Mouse (Mus musculus) midbrain, embryonic 12.5 days (tissue): Measurements from ENCODE around the gene Dmd. TPM values are rescaled to one million over a fixed set of nuclear protein-coding genes. Genes with fewer than 3 reads are reported as not detected.
A peak's percentile ranks its signal among the peaks of the same experiment; 100 is the strongest.

Source experiments
- ATAC-seq: fragments of 200-750 bp; cut with Nextera tagmentation; 2 replicates; pipeline ENCODE4 v1.8.0; 2017; ENCODE audit warnings: low read depth, moderate TSS enrichment, moderate library complexity; ENCODE audit not compliant: low FRiP score
- H3K27ac ChIP-seq: fragments of 300-500 bp; sonication (generic); replicated peaks from 2 replicates; pipeline ENCODE4 v1.5.1; 2016; ENCODE audit warnings: mild to moderate bottlenecking
- H3K27me3 ChIP-seq: fragments of 300-500 bp; sonication (generic); 2 replicates; pipeline ENCODE4 v1.6.1; 2016; ENCODE audit warnings: mild to moderate bottlenecking
- H3K36me3 ChIP-seq: fragments of 300-500 bp; sonication (generic); 2 replicates; pipeline ENCODE4 v1.6.1; 2016
- H3K4me1 ChIP-seq: fragments of 300-500 bp; sonication (generic); 2 replicates; pipeline ENCODE4 v1.6.1; 2016
- H3K4me2 ChIP-seq: fragments of 300-500 bp; sonication (generic); replicated peaks from 2 replicates; pipeline ENCODE4 v1.6.1; 2016; ENCODE audit warnings: mild to moderate bottlenecking, moderate library complexity
- H3K4me3 ChIP-seq: fragments of 300-500 bp; sonication (generic); 2 replicates; pipeline ENCODE4 v1.5.1; 2016; ENCODE audit warnings: mild to moderate bottlenecking
- H3K9ac ChIP-seq: fragments of 300-500 bp; sonication (generic); replicated peaks from 2 replicates; pipeline ENCODE4 v1.6.1; 2016; ENCODE audit warnings: mild to moderate bottlenecking, moderate library complexity
- H3K9me3 ChIP-seq: fragments of 300-500 bp; sonication (generic); 2 replicates; pipeline ENCODE4 v1.6.1; 2016; ENCODE audit warnings: mild to moderate bottlenecking
- WGBS: fragments of 180-500 bp; shearing (Covaris S2); methylation state at CpG from one replicate; pipeline ENCODE4 v1.1.7; 2016; 5-methylcytosine and 5-hydroxymethylcytosine counted together
- polyA plus RNA-seq: library from polyadenylated mRNA; unstranded; fragments of >200 nt; fragmentation: Nextera tagmentation; extraction: Ambion mirVana; gene quantifications from 2 replicates; pipeline ENCODE4 v1.2.1, GENCODE M21; 2016

Gene Dmd
- 14.7 and 16.0 TPM in 2 replicates for polyA plus RNA-seq

GRCm38 (mm10) chrX:82948630-82949029, at the start of gene Dmd:
TSS of gene Dmd (plus strand) at chrX:82948870.
- WGBS, result 67% methylated on average over 3 of the region's 3 CpGs
- H3K27ac ChIP-seq, result no peak within 1 kb of the TSS

DNA sequence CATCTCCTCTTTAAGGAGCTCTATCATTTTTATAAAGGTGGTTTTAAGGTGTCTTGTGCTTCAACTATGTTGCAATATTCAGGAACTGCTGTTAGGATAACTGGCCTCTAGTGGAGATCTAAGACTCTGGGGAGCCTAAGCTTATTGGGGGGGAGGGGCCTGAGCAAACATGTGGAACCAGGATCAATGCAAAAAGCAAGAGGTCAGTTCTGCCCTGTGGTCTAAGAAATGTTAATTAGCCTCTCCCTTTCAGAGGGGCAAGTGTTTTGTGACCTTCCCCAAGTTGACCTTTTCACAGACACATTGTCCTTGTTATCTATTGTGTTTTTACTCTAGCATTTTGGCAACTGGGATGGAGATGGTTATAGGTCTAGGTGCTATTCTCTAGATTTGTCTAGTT, 47.2 kb upstream of the Dmd start:
- H3K4me3 ChIP-seq, result no peak overlapping the region
- no peaks in the 10 kb centered on the region for H3K4me1 ChIP-seq
- H3K27ac ChIP-seq, result no peak overlapping the region
- H3K27me3 ChIP-seq, result no peaks in the 10 kb centered on the region
- no peaks in the 10 kb centered on the region for H3K36me3 ChIP-seq
- no peak overlapping the region for H3K4me2 ChIP-seq
- no peak for ATAC-seq
- no peaks in the 10 kb centered on the region for H3K9me3 ChIP-seq
- H3K9ac ChIP-seq, result no peak overlapping the region

More at GRCm38 (mm10) chrX:82948630-82949029, at the start of gene Dmd:
- no peak within 1 kb of the TSS for H3K4me3 ChIP-seq
- H3K9me3 ChIP-seq, result no peaks in the 10 kb centered on the region
- no peaks in the 10 kb centered on the region for H3K27me3 ChIP-seq
- H3K36me3 ChIP-seq, result no peaks in the 10 kb centered on the region
- no peak for ATAC-seq
- H3K4me1 ChIP-seq, result no peaks in the 10 kb centered on the region
- H3K4me2 ChIP-seq, result no peak within 1 kb of the TSS
- H3K9ac ChIP-seq, result no peak within 1 kb of the TSS

GRCm38 (mm10) chrX:82987683-82988082, 39.0 kb downstream of the Dmd start:
- Histone ChIP-seq H3K4me2 (no peak overlapping the region), H3K27ac (no peak overlapping the region), H3K27me3 (no peaks in the 10 kb centered on the region), H3K4me1 (no peaks in the 10 kb centered on the region), H3K9ac (no peak overlapping the region), H3K9me3 (no peaks in the 10 kb centered on the region), H3K36me3 (no peaks in the 10 kb centered on the region), H3K4me3 (no peak overlapping the region)
- no peak for ATAC-seq
- WGBS, result 86% methylated on average over 1 of the region's 1 CpGs

DNA sequence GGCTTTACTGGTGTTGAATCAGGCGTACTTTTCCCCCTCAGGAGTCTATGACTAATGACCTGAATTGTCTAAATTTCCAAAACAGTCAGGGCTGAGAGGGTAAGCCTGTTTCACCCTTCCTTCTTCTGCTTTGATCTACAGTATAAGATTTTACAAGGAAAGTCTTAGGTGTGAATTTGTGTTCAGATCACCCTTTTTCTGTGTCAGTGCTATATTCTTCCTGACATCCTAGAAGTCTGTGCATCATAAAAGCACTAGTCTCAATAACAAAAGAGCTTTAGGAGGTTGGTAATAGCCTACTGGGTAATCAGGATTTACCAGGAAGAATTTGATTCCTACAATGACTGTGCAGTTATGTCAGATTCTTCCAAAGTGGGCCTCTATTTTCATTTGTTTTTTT, 101.5 kb downstream of the Dmd start:
- Histone ChIP-seq H3K4me1 (no peaks in the 10 kb centered on the region), H3K9me3 (no peaks in the 10 kb centered on the region), H3K27ac (no peak overlapping the region), H3K4me3 (no peak overlapping the region), H3K27me3 (no peaks in the 10 kb centered on the region), H3K9ac (no peak overlapping the region), H3K36me3 (no peaks in the 10 kb centered on the region), H3K4me2 (no peak overlapping the region)
- WGBS, result 41% methylated on average over 1 of the region's 1 CpGs
- ATAC-seq, result no peak

DNA sequence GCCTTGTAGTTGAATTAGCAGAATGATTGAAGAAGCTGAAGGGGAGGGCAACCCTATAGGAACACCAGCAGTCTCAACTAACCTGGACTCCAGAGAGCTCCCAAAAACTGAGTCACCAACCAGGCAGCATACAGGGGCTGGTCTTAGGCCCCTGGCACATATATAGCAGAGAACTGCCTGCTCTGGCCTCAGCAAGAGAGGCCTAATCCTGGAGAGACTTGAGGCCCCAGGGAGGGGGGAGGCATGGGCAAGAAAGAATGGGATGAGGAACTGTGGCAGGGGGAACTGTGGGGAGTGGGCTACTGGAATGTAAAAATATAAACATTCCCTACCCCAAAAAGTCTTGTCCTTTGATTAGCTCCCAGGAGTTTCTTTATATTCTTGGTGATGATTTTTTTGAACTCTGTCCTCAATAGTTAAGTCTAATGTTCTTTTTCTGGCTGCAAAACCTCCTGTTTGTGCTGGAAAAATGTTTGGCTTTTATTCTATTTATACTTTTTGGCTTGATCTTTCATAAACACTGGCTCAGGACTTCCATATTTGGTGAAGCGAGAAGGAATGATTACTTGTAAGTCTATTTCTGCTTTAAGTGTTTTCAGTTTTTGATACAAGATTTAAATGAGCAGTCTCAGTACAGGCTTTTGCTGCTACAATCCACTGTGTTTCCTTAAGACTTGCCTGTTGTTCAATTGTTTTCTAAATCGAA, 167.7 kb downstream of the Dmd start:
- no peak overlapping the region for H3K4me3 ChIP-seq
- 68% methylated on average over 2 of the region's 2 CpGs for WGBS
- H3K27ac ChIP-seq, result no peak overlapping the region
- ATAC-seq, result no peak
- no peaks in the 10 kb centered on the region for H3K27me3 ChIP-seq
- no peaks in the 10 kb centered on the region for H3K9me3 ChIP-seq
- H3K9ac ChIP-seq, result no peak overlapping the region
- no peaks in the 10 kb centered on the region for H3K4me1 ChIP-seq
- H3K36me3 ChIP-seq, result no peaks in the 10 kb centered on the region
- H3K4me2 ChIP-seq, result no peak overlapping the region

DNA sequence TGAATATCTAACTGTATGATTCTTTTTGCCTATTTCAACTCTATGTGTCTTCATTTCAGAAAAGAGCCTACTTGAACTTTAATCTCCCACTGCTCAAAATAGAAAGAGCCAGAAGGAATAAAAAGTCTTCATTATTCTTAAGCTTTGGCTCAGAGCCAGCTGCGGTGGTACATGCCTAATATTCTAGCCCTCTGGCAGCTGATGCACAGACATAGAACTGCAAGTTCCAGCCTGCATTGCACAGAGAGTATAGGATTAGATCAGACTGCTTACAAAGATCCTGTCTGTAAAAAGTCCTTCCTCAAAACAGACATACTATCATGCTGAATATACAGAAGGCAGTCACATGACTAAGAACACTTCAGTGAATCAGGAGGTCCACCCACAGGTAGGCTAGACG, 168.5 kb downstream of the Dmd start:
- Histone ChIP-seq H3K27me3 (no peaks in the 10 kb centered on the region), H3K4me1 (no peaks in the 10 kb centered on the region), H3K4me3 (no peak overlapping the region), H3K4me2 (no peak overlapping the region), H3K9ac (no peak overlapping the region), H3K9me3 (no peaks in the 10 kb centered on the region), H3K27ac (no peak overlapping the region), H3K36me3 (no peaks in the 10 kb centered on the region)
- ATAC-seq, result peak; percentile 23; the same call in 1 of the 2 replicates
- 69% methylated on average over 2 of the region's 2 CpGs for WGBS

DNA sequence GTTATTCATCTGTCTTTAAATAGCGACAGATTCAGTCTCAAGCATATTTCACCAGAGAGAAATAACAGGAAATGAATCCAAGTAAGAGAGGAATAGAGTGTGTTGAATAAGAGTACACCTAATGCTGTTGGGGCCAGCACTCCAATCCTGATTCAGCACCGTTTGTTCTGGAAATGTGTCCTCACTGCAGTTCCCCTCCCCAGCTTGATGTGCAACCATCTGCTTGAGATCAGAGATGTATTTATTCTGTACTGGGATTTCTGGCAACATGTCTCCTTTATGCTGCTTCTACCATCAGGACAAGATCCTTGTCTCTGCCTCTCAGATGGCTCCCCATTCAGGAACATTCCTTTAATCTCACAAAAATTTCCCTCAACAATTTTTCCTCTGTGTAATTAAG, 271.9 kb downstream of the Dmd start:
- Histone ChIP-seq H3K36me3 (no peaks in the 10 kb centered on the region), H3K4me1 (no peaks in the 10 kb centered on the region), H3K9me3 (no peaks in the 10 kb centered on the region), H3K27ac (no peak overlapping the region), H3K9ac (no peak overlapping the region), H3K4me2 (no peak overlapping the region), H3K27me3 (no peaks in the 10 kb centered on the region), H3K4me3 (no peak overlapping the region)
- WGBS, result 75% methylated on average over 2 of the region's 2 CpGs
- no peak for ATAC-seq

DNA sequence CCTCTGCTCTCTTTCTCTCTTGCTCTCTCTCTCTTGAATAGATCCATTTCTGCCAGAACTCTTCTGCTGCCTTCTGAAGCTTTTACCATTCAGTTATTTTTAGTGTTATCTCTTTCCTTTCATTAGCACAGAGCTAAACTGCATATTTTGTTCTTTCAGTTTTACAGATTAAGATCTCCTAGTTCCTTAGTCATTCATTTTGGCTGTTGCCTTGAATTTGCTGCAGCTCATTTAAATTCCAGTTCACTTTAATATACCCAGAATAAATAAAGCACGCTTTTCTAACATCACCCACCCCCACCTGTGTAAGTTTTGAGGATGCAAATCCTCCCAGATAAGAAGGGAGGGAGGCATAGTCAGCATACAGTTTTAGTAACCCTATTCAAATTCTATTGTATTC, 272.4 kb downstream of the Dmd start:
- H3K9me3 ChIP-seq, result no peaks in the 10 kb centered on the region
- no peak overlapping the region for H3K9ac ChIP-seq
- H3K27me3 ChIP-seq, result no peaks in the 10 kb centered on the region
- no peak overlapping the region for H3K27ac ChIP-seq
- no peaks in the 10 kb centered on the region for H3K36me3 ChIP-seq
- ATAC-seq, result no peak
- H3K4me2 ChIP-seq, result no peak overlapping the region
- H3K4me3 ChIP-seq, result no peak overlapping the region
- 39% methylated on average over 1 of the region's 1 CpGs for WGBS
- H3K4me1 ChIP-seq, result no peaks in the 10 kb centered on the region

- Histone ChIP-seq H3K9me3 (no peaks in the 10 kb centered on the region), H3K4me3 (no peak within 1 kb of the TSS), H3K36me3 (no peaks in the 10 kb centered on the region), H3K4me1 (no peaks in the 10 kb centered on the region), H3K9ac (no peak within 1 kb of the TSS), H3K4me2 (no peak within 1 kb of the TSS), H3K27ac (no peak within 1 kb of the TSS), H3K27me3 (no peaks in the 10 kb centered on the region)
- no peak for ATAC-seq
- WGBS, result 91% methylated on average over 15 of the region's 15 CpGs
These were observed 538.9 kb downstream of the Dmd start, which contains the start of gene Tsga8 for GRCm38 (mm10) chrX:83487598-83487997. TSS of gene Tsga8 (minus strand) at chrX:83487924.

DNA sequence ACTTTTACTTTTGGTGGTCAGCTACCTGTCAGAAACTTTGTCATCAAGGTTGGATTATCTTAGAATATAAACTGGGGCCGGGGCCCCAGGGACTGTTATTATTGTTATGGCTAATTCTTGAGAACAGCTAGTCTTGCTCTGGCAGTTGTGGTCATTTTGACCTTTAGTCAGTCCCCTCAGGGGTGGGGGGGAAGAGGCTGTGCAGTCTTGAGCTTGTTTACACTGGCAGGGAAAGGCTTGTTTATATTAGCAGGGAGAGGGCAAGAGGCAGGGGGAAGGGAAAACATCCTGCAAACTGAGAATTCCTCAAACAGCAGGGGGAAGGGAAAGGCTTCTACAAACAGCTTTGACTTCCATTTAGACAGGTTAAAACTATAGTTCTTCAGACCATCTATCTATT, 726.3 kb downstream of the Dmd start:
- ATAC-seq, result no peak
- Histone ChIP-seq H3K9ac (no peak overlapping the region), H3K4me1 (no peaks in the 10 kb centered on the region), H3K27me3 (no peaks in the 10 kb centered on the region), H3K4me3 (no peak overlapping the region), H3K4me2 (no peak overlapping the region), H3K36me3 (no peaks in the 10 kb centered on the region), H3K9me3 (no peaks in the 10 kb centered on the region), H3K27ac (no peak overlapping the region)
- 74% methylated on average over 1 of the region's 1 CpGs for WGBS

- no peak for ATAC-seq
- H3K9me3 ChIP-seq, result no peaks in the 10 kb centered on the region
- no peaks in the 10 kb centered on the region for H3K4me1 ChIP-seq
- H3K9ac ChIP-seq, result no peak overlapping the region
- no peaks in the 10 kb centered on the region for H3K36me3 ChIP-seq
- H3K4me3 ChIP-seq, result no peak overlapping the region
- H3K27me3 ChIP-seq, result no peaks in the 10 kb centered on the region
- no peak overlapping the region for H3K4me2 ChIP-seq
- H3K27ac ChIP-seq, result no peak overlapping the region
These were observed 737.9 kb downstream of the Dmd start for GRCm38 (mm10) chrX:83686547-83686946.

DNA sequence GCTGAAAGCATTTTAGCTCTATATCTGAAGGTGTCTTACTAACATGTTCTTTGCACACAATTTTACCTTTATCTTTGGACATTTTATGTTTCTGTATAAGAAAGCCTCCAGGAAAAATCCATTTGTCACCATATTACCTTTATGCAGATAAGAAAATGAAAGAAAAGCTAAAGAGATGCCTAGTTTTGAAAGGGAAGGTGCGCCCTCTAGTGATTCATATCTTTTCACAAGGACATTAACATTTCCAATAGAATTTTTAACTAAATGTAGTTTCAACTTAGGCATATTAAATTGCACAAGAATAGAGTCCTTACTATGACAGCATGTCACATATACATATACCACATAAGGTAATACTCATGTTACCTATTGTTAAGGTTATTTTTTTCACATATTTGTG, 791.9 kb downstream of the Dmd start:
- Histone ChIP-seq H3K9ac (no peak overlapping the region), H3K4me1 (no peaks in the 10 kb centered on the region), H3K4me2 (no peak overlapping the region), H3K9me3 (no peaks in the 10 kb centered on the region), H3K4me3 (no peak overlapping the region), H3K27me3 (no peaks in the 10 kb centered on the region), H3K27ac (no peak overlapping the region), H3K36me3 (no peaks in the 10 kb centered on the region)
- no peak; the same call in 1 of the 2 replicates for ATAC-seq
- WGBS, result 16% methylated on average over 1 of the region's 1 CpGs
